Mouse (Mus musculus): ENCODE data around the gene Spast. TPM values are rescaled to one million over a fixed set of nuclear protein-coding genes. Genes with fewer than 3 reads are reported as not detected.

Gene Spast
- polyA plus RNA-seq, 1 experiment from 2014 or later = 48.5 TPM

DNA sequence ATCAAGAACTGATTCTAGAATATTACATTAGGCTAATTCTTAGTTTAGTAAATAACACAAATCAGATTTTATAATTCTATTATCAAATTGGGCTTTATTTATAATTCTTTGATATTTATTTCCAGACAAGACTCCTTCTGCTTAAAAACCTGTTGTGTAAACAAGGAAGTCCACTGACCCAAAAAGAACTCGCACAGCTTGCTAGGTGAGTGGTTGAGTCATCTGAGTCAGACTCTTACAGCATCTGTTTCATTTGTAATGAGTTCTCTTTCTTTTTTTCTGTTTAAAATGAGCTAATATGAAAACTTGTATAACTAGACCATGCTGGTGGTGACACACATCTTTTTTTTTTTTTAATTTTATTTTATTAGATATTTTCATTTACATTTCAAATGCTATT lies 38.1 kb downstream of the Spast start:
- Histone ChIP-seq H3K27ac (ENCODE audit: low read depth, low read length) (no peak overlapping the region), H3K4me2 (ENCODE audit: low read depth, low read length) (no peak overlapping the region), H3K9me3 (ENCODE audit: control insufficient read depth, low read length) (no peaks in the 10 kb centered on the region), H3K36me3 (ENCODE audit: control insufficient read depth, insufficient read depth, low read length) (peaks cover 65% of the 10 kb centered on the region), H3K27me3 (ENCODE audit: control insufficient read depth, insufficient read depth, low read length) (no peaks in the 10 kb centered on the region), H3K4me1 (ENCODE audit: control insufficient read depth, insufficient read depth, low read length) (no peaks in the 10 kb centered on the region), H3K4me3 (ENCODE audit: low read depth, low read length) (no peak overlapping the region), H3K9ac (replicated peaks; ENCODE audit: low read depth, low read length) (no peak overlapping the region)
- 93% methylated on average over 1 of the region's 1 CpGs for WGBS
- ATAC-seq (ENCODE audit: low read depth) = no peak

DNA sequence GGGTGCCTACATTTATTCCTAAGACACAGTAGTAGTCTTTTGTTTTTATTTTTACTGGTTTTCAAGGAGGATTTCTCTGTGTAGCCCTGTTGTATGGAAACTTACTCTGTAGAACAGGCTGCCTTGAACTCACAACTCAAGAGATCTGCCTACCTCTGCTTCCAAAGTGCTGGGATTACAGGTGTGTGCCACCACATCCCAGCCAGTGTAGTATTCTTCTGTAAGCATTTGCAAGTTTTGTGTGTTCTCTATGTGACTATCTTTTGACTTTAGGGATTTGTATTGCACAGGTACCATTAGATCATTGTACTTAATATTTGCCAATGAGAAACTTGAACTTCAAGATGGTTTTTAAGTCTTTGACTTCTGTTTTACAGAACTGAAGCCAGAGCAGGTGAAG lies 47.9 kb downstream of the Spast start:
- H3K9me3 ChIP-seq (ENCODE audit: control insufficient read depth, low read length) = no peaks in the 10 kb centered on the region
- H3K9ac ChIP-seq (replicated peaks; ENCODE audit: low read depth, low read length) = no peak overlapping the region
- peaks cover 51% of the 10 kb centered on the region for H3K36me3 ChIP-seq (ENCODE audit: control insufficient read depth, insufficient read depth, low read length)
- H3K27ac ChIP-seq (ENCODE audit: low read depth, low read length) = no peak overlapping the region
- no peaks in the 10 kb centered on the region for H3K27me3 ChIP-seq (ENCODE audit: control insufficient read depth, insufficient read depth, low read length)
- H3K4me2 ChIP-seq (ENCODE audit: low read depth, low read length) = no peak overlapping the region
- H3K4me1 ChIP-seq (ENCODE audit: control insufficient read depth, insufficient read depth, low read length) = no peaks in the 10 kb centered on the region
- ATAC-seq (ENCODE audit: low read depth) = no peak
- H3K4me3 ChIP-seq (ENCODE audit: low read depth, low read length) = no peak overlapping the region

DNA sequence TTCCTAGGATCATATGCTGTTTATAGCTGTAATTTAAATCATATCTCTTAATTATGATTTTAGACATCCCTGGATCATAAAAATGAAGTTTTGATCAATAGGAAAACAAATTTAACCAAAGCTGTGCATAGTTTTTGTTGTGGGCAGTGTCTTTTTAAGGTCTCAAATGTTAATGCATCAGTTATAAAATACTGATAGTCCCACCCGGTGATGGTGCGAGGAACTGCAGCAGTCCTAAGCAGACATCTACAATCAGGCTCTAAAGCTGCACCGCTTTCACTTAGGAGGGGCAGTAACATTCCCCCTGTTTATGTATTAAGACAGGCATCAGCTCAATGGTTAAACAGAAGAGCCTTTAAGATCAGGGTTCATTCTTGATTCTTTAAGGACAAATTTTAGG lies 51.1 kb downstream of the Spast start:
- WGBS = 84% methylated on average over 3 of the region's 3 CpGs
- Histone ChIP-seq H3K4me1 (ENCODE audit: control insufficient read depth, insufficient read depth, low read length) (no peaks in the 10 kb centered on the region), H3K4me3 (ENCODE audit: low read depth, low read length) (no peak overlapping the region), H3K36me3 (ENCODE audit: control insufficient read depth, insufficient read depth, low read length) (peaks cover 29% of the 10 kb centered on the region), H3K4me2 (ENCODE audit: low read depth, low read length) (no peak overlapping the region), H3K27ac (ENCODE audit: low read depth, low read length) (no peak overlapping the region), H3K27me3 (ENCODE audit: control insufficient read depth, insufficient read depth, low read length) (no peaks in the 10 kb centered on the region), H3K9me3 (ENCODE audit: control insufficient read depth, low read length) (no peaks in the 10 kb centered on the region), H3K9ac (replicated peaks; ENCODE audit: low read depth, low read length) (no peak overlapping the region)
- ATAC-seq (ENCODE audit: low read depth) = no peak

DNA sequence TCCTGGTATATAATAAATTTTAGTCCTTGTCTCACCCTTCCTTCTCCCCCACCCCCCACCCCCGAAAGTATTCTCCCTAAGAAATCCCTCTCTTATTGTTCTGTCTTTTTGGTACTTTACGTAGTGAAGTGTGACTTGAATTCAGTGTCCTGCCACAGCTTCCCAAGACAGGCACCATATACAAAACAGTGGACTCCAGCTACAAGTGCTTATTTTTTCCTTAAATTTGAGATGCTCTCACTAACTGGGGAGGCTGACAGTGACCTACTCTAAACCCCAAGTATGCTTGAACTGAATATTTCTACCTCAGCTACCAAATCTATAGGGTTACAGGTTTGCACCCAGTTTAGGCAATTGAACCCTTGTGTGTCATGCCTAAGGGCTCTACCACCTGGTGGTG lies 55.6 kb downstream of the Spast start:
- Histone ChIP-seq H3K4me3 (ENCODE audit: low read depth, low read length) (no peak overlapping the region), H3K27me3 (ENCODE audit: control insufficient read depth, insufficient read depth, low read length) (no peaks in the 10 kb centered on the region), H3K27ac (ENCODE audit: low read depth, low read length) (no peak overlapping the region), H3K4me2 (ENCODE audit: low read depth, low read length) (peak overlapping the region; percentile 71; the same call in 1 of the 2 replicates), H3K9me3 (ENCODE audit: control insufficient read depth, low read length) (no peaks in the 10 kb centered on the region), H3K4me1 (ENCODE audit: control insufficient read depth, insufficient read depth, low read length) (peaks cover 8% of the 10 kb centered on the region; the same call in 1 of the 2 replicates), H3K36me3 (ENCODE audit: control insufficient read depth, insufficient read depth, low read length) (peaks cover 4% of the 10 kb centered on the region; the same call in 1 of the 2 replicates), H3K9ac (replicated peaks; ENCODE audit: low read depth, low read length) (no peak overlapping the region)
- ATAC-seq (ENCODE audit: low read depth) = no peak
- WGBS = 74% methylated on average over 2 of the region's 2 CpGs

DNA sequence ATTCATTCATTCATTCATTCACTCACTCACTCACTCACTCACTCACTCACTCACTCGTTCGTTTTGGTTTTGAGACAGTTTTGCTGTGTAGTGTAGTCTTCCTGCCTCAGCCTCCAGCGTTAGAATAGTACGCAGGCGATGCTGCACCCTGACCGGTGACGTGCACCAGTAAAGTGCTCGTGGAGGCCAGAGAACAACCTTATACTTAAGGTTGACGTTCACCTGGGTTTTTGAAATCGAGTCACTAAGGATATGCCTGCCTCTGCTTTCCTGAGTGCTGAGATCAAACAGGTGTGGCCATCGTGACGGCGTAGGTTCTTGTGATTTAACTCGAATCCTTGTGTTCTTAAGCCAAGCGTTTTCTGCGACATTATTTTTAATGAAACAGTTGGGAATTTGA lies 56.1 kb downstream of the Spast start:
- no peaks in the 10 kb centered on the region for H3K27me3 ChIP-seq (ENCODE audit: control insufficient read depth, insufficient read depth, low read length)
- peaks cover 4% of the 10 kb centered on the region; the same call in 1 of the 2 replicates for H3K36me3 ChIP-seq (ENCODE audit: control insufficient read depth, insufficient read depth, low read length)
- no peak overlapping the region; the same call in 1 of the 2 replicates for H3K27ac ChIP-seq (ENCODE audit: low read depth, low read length)
- peak overlapping the region; percentile 71 for H3K4me2 ChIP-seq (ENCODE audit: low read depth, low read length)
- no peaks in the 10 kb centered on the region for H3K9me3 ChIP-seq (ENCODE audit: control insufficient read depth, low read length)
- WGBS = 34% methylated on average over 16 of the region's 16 CpGs
- peak overlapping the region; percentile 56 for H3K4me3 ChIP-seq (ENCODE audit: low read depth, low read length)
- peak overlapping the region; percentile 37; the same call in 1 of the 2 replicates for H3K9ac ChIP-seq (replicated peaks; ENCODE audit: low read depth, low read length)
- H3K4me1 ChIP-seq (ENCODE audit: control insufficient read depth, insufficient read depth, low read length) = peaks cover 8% of the 10 kb centered on the region; the same call in 1 of the 2 replicates
- peak; percentile 29 for ATAC-seq (ENCODE audit: low read depth)

DNA sequence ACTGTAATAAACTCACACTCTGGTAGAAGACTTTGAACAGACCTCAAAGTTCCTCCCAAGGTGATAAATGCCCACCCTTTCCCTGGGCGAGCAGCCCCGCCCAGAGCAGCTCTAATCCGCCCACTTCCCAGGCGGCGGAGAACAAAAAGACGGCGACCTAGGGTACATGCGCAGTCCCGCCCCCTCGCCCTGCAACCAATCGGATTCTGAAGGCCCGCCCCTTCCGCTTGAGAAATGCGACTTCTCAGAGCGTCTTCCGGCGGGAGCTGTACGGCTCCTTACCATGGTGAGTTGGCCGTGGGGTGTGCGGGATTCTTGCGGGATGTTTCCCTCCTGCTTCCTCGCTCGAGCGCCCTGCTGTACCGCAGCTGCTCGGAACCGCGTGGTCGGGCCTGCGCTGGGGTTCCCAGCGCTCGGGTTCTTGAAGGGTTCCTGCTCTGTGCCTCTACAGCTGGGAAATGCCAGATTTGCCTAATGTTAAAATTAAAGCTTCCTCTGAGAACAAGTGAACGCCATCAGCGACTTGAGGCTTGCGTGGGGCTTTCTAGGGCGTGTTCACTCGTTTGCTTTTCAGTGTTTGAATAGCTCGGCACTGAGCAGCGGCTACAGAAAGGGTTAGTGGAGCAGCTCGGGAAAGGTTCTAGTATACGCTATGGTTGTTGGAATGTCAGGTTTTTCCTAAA lies 56.7 kb downstream of the Spast start, which contains the start of gene Slc30a6:
Gene Slc30a6 (plus strand): TSS at position 226 of the 683 bp plus-strand sequence.
- Histone ChIP-seq H3K4me3 (ENCODE audit: low read depth, low read length) (peak within 1 kb of the TSS; percentile 56), H3K9me3 (ENCODE audit: control insufficient read depth, low read length) (no peaks in the 10 kb centered on the region), H3K27ac (ENCODE audit: low read depth, low read length) (peak within 1 kb of the TSS; percentile 74), H3K9ac (replicated peaks; ENCODE audit: low read depth, low read length) (peak within 1 kb of the TSS; percentile 65), H3K36me3 (ENCODE audit: control insufficient read depth, insufficient read depth, low read length) (peaks cover under 1% of the 10 kb centered on the region; the same call in 1 of the 2 replicates), H3K4me2 (ENCODE audit: low read depth, low read length) (peak within 1 kb of the TSS; percentile 71), H3K27me3 (ENCODE audit: control insufficient read depth, insufficient read depth, low read length) (no peaks in the 10 kb centered on the region), H3K4me1 (ENCODE audit: control insufficient read depth, insufficient read depth, low read length) (peaks cover 8% of the 10 kb centered on the region; the same call in 1 of the 2 replicates)
- peak; percentile 99 for ATAC-seq (ENCODE audit: low read depth)
- WGBS = under 1% methylated on average over 41 of the region's 41 CpGs

DNA sequence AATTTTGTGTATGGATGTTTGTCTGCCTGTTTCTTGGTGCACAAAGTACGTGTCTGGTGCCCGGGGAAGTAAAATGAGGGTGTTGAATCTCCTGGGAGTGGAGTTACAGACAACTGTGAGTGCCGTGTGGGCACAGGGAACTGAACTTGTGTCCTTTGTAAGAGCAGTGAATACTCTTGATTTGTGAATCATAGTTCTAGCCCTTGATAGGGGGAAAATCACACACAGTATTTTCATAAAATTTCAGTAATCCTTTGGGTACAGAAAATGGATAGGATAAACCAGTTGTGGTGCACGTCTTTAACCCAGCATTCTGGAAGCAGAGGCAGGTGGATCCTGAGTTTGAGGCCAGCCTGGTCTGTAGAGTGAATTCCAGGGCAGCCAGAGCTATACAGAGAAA lies 58.0 kb downstream of the Spast start:
- Histone ChIP-seq H3K4me3 (ENCODE audit: low read depth, low read length) (no peak overlapping the region), H3K36me3 (ENCODE audit: control insufficient read depth, insufficient read depth, low read length) (peaks cover under 1% of the 10 kb centered on the region; the same call in 1 of the 2 replicates), H3K9me3 (ENCODE audit: control insufficient read depth, low read length) (no peaks in the 10 kb centered on the region), H3K4me1 (ENCODE audit: control insufficient read depth, insufficient read depth, low read length) (peaks cover 8% of the 10 kb centered on the region; the same call in 1 of the 2 replicates), H3K27ac (ENCODE audit: low read depth, low read length) (no peak overlapping the region), H3K9ac (replicated peaks; ENCODE audit: low read depth, low read length) (no peak overlapping the region), H3K4me2 (ENCODE audit: low read depth, low read length) (0 out of 2 replicates have a peak overlapping the region, but pooled peaks have one; percentile 71), H3K27me3 (ENCODE audit: control insufficient read depth, insufficient read depth, low read length) (no peaks in the 10 kb centered on the region)
- 80% methylated on average over 4 of the region's 4 CpGs for WGBS
- no peak for ATAC-seq (ENCODE audit: low read depth)

DNA sequence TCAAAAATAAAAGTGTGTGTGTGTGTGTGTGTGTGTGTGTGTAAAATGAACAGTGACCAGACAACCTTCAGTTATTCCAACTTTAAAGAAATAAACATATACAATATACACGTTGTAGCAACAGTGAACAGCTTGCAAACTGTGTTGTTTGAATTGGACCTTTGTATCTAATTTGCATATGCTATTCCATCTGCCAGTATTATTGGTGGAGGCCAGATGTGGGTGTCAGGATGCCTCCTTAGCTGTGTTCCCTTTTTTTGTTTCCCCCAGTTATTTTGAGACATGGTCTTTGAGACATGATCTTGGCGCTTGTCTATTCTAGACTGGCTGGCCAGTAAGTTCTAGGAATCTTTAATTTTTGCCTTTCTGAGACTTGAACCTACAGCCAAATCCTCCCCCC lies 58.4 kb downstream of the Spast start:
- H3K27me3 ChIP-seq (ENCODE audit: control insufficient read depth, insufficient read depth, low read length) = no peaks in the 10 kb centered on the region
- no peak for ATAC-seq (ENCODE audit: low read depth)

DNA sequence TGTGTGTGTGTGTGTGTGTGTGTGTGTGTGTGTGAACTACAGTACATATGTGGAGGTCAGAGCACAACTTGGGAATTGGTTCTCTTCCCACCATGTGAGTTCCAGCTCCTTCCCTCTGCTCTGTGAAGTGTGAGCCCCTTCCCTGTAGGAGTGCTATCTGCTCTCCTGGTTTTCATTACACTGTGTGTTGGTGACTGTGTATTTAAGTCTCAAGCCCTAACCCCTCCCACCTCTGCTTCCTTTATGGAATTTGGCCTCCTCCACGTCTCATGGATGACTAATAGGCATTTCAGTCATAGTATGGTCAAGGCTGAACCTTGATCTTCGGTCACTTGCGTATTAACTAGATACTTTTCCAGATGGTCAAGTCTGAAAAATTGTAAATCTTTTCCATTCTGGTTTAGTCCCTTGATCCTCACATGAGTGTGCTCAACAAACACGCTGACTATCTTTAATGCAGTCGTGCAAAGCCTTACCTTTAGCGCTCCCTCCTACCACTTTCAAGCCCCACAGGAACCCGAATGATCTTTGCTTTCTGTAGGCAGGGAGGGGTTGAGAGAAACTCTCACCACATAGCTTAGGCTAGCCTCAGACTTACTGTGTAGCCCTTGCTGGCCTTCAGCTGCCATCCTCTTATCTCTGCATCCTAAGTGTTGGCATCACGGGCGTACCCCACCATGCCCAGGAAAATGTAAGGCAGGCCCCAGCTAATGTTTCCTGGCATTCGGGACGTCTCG lies 63.9 kb downstream of the Spast start:
- no peaks in the 10 kb centered on the region for H3K9me3 ChIP-seq (ENCODE audit: control insufficient read depth, low read length)
- 95% methylated on average over 12 of the region's 12 CpGs for WGBS

More for the DNA sequence above, 58.4 kb downstream of the Spast start:
- H3K36me3 ChIP-seq (ENCODE audit: control insufficient read depth, insufficient read depth, low read length) = peaks cover 5% of the 10 kb centered on the region; the same call in 1 of the 2 replicates
- H3K27ac ChIP-seq (ENCODE audit: low read depth, low read length) = no peak overlapping the region
- no peaks in the 10 kb centered on the region for H3K9me3 ChIP-seq (ENCODE audit: control insufficient read depth, low read length)
- no peak overlapping the region for H3K4me3 ChIP-seq (ENCODE audit: low read depth, low read length)
- H3K9ac ChIP-seq (replicated peaks; ENCODE audit: low read depth, low read length) = no peak overlapping the region
- 87% methylated on average over 2 of the region's 2 CpGs for WGBS
- H3K4me2 ChIP-seq (ENCODE audit: low read depth, low read length) = no peak overlapping the region
- peaks cover 8% of the 10 kb centered on the region; the same call in 1 of the 2 replicates for H3K4me1 ChIP-seq (ENCODE audit: control insufficient read depth, insufficient read depth, low read length)

More for the DNA sequence above, 63.9 kb downstream of the Spast start:
- Histone ChIP-seq H3K4me3 (ENCODE audit: low read depth, low read length) (no peak overlapping the region), H3K4me2 (ENCODE audit: low read depth, low read length) (no peak overlapping the region), H3K27me3 (ENCODE audit: control insufficient read depth, insufficient read depth, low read length) (no peaks in the 10 kb centered on the region), H3K36me3 (ENCODE audit: control insufficient read depth, insufficient read depth, low read length) (peaks cover 27% of the 10 kb centered on the region), H3K9ac (replicated peaks; ENCODE audit: low read depth, low read length) (no peak overlapping the region), H3K4me1 (ENCODE audit: control insufficient read depth, insufficient read depth, low read length) (no peaks in the 10 kb centered on the region), H3K27ac (ENCODE audit: low read depth, low read length) (no peak overlapping the region)
- ATAC-seq (ENCODE audit: low read depth) = no peak

All from neural tube, embryonic 14.5 days (tissue).